Mouse (Mus musculus): Measurements from ENCODE around the gene Zfp978. TPM values are rescaled to one million over a fixed set of nuclear protein-coding genes. Genes with fewer than 3 reads are reported as not detected.
"Not testable (repeated sequence)": the region's sequence is repeated elsewhere in the genome, so short reads cannot be mapped to it uniquely, and the experiment has no call there.

Gene Zfp978
- polyA plus RNA-seq, 1 experiment from 2014 or later = not detected

GRCm38 (mm10) chr4:147430651-147431050 is 69.5 kb downstream of the Zfp978 start:
- Histone ChIP-seq H3K4me3 (replicated peaks; ENCODE audit: low read length) (no peak overlapping the region), H3K27ac (ENCODE audit: low read length) (no peak overlapping the region), H3K9me3 (replicated peaks; ENCODE audit: control insufficient read depth, low read length) (peaks cover 18% of the 10 kb centered on the region), H3K9ac (ENCODE audit: low read length) (no peak overlapping the region), H3K4me1 (ENCODE audit: control insufficient read depth, insufficient read depth, low read length) (no peaks in the 10 kb centered on the region), H3K4me2 (ENCODE audit: low read depth, low read length) (no peak overlapping the region), H3K27me3 (ENCODE audit: control insufficient read depth, insufficient read depth, low read length) (no peaks in the 10 kb centered on the region), H3K36me3 (ENCODE audit: control insufficient read depth, insufficient read depth, low read length) (no peaks in the 10 kb centered on the region)
- ATAC-seq (ENCODE audit: insufficient read depth, low FRiP score) = no peak

GRCm38 (mm10) chr4:147431696-147432442 is 70.8 kb downstream of the Zfp978 start:
- H3K27me3 ChIP-seq (ENCODE audit: control insufficient read depth, insufficient read depth, low read length) = not testable (repeated sequence)

DNA sequence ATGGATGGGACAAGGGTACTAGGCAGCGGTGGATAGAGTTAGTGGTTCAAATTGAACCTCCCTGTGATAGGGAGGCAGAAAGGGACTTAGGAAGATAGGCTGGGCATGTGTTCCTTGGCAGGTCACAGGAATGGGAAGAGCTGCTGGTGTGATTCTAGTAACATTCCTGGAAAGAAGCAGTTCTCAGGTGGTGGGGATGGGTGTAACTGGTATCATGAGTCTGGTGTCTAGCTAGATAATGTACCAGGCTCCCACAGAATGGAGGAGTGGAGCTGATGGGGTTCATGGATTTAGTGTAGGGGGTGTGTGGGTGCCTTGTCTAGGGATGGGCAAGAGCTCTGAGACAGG is 71.3 kb downstream of the Zfp978 start:
- Histone ChIP-seq H3K9me3 (replicated peaks; ENCODE audit: control insufficient read depth, low read length) (peaks cover 21% of the 10 kb centered on the region), H3K4me1 (ENCODE audit: control insufficient read depth, insufficient read depth, low read length) (no peaks in the 10 kb centered on the region), H3K4me2 (ENCODE audit: low read depth, low read length) (no peak overlapping the region), H3K4me3 (replicated peaks; ENCODE audit: low read length) (no peak overlapping the region), H3K36me3 (ENCODE audit: control insufficient read depth, insufficient read depth, low read length) (no peaks in the 10 kb centered on the region), H3K27ac (ENCODE audit: low read length) (no peak overlapping the region), H3K9ac (ENCODE audit: low read length) (no peak overlapping the region), H3K27me3 (ENCODE audit: control insufficient read depth, insufficient read depth, low read length) (no peaks in the 10 kb centered on the region)
- ATAC-seq (ENCODE audit: insufficient read depth, low FRiP score) = peak; percentile 27; the same call in 1 of the 2 replicates
- WGBS = 92% methylated on average over 1 of the region's 1 CpGs

More at GRCm38 (mm10) chr4:147431696-147432442, 70.8 kb downstream of the Zfp978 start:
- 67% methylated on average over 3 of the region's 3 CpGs for WGBS
- H3K9ac ChIP-seq (ENCODE audit: low read length); H3K4me1 ChIP-seq (ENCODE audit: control insufficient read depth, insufficient read depth, low read length); H3K4me2 ChIP-seq (ENCODE audit: low read depth, low read length); H3K4me3 ChIP-seq (replicated peaks; ENCODE audit: low read length); H3K27ac ChIP-seq (ENCODE audit: low read length); H3K36me3 ChIP-seq (ENCODE audit: control insufficient read depth, insufficient read depth, low read length): not testable (repeated sequence)
- ATAC-seq (ENCODE audit: insufficient read depth, low FRiP score) = peak; percentile 31
- peaks cover 20% of the 10 kb centered on the region for H3K9me3 ChIP-seq (replicated peaks; ENCODE audit: control insufficient read depth, low read length)

DNA sequence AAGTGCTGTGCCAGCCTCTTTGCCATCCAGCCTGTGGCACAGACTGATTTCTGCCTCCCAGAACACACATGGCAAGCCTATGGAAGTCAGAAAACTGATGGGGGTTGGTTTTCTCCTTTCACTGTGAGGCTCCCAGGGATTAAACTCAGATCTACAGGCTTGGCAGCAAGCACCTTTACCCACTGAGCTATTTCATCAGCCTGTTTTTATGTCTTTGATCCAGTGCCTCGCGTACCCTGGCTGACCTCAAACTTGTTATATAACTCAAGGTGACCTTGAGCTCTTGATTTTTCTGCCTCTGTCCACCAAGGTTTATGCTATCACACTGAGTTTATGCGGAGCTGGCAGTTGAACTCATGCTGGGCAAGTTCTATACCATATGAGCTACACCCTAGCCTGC is 71.9 kb downstream of the Zfp978 start:
- Histone ChIP-seq H3K36me3 (ENCODE audit: control insufficient read depth, insufficient read depth, low read length) (no peaks in the 10 kb centered on the region), H3K27me3 (ENCODE audit: control insufficient read depth, insufficient read depth, low read length) (no peaks in the 10 kb centered on the region), H3K4me2 (ENCODE audit: low read depth, low read length) (no peak overlapping the region), H3K27ac (ENCODE audit: low read length) (no peak overlapping the region), H3K4me3 (replicated peaks; ENCODE audit: low read length) (no peak overlapping the region), H3K9ac (ENCODE audit: low read length) (no peak overlapping the region), H3K4me1 (ENCODE audit: control insufficient read depth, insufficient read depth, low read length) (no peaks in the 10 kb centered on the region), H3K9me3 (replicated peaks; ENCODE audit: control insufficient read depth, low read length) (peaks cover 21% of the 10 kb centered on the region)
- ATAC-seq (ENCODE audit: insufficient read depth, low FRiP score) = peak; percentile 15; the same call in 1 of the 2 replicates
- WGBS = 37% methylated on average over 3 of the region's 3 CpGs

DNA sequence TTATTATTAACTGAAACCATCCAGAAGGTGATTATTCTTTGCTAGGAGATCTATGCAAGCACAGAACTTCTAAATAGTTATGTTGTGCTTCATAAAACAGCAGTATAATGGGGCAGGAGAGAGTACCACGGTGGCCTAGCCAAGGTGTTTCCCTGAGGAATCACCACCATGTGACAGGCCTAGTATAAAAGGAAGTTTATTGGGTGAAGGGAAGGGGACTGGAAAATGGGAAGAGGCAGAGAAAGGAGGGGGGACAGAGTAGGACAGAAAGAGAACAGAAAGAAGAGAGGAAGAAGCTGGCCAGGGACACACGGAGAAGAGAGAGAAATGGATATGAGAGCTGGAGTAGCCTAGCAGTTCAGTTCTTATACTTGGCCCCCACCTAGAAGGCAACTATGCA is 72.8 kb downstream of the Zfp978 start:
- no peak overlapping the region for H3K4me2 ChIP-seq (ENCODE audit: low read depth, low read length)
- H3K36me3 ChIP-seq (ENCODE audit: control insufficient read depth, insufficient read depth, low read length) = no peaks in the 10 kb centered on the region
- H3K9ac ChIP-seq (ENCODE audit: low read length) = no peak overlapping the region
- peaks cover 21% of the 10 kb centered on the region for H3K9me3 ChIP-seq (replicated peaks; ENCODE audit: control insufficient read depth, low read length)
- ATAC-seq (ENCODE audit: insufficient read depth, low FRiP score) = peak; percentile 12; the same call in 1 of the 2 replicates
- WGBS = 44% methylated on average over 2 of the region's 2 CpGs
- H3K4me3 ChIP-seq (replicated peaks; ENCODE audit: low read length) = no peak overlapping the region
- H3K4me1 ChIP-seq (ENCODE audit: control insufficient read depth, insufficient read depth, low read length) = no peaks in the 10 kb centered on the region
- no peaks in the 10 kb centered on the region for H3K27me3 ChIP-seq (ENCODE audit: control insufficient read depth, insufficient read depth, low read length)
- no peak overlapping the region for H3K27ac ChIP-seq (ENCODE audit: low read length)

Other genes starting within 250 kb of the Zfp978 start
- gene Zfp991, start 229.3 kb upstream of the Zfp978 start, polyA plus RNA-seq (2015; fragmentation: Nextera tagmentation; extraction: Ambion mirVana) = 5.2 and 6.7 TPM in 2 replicates
- 0.18 TPM in 1 of 2 replicates, not detected in the other for gene Zfp988, start 55.6 kb upstream of the Zfp978 start, polyA plus RNA-seq (2015; fragmentation: Nextera tagmentation; extraction: Ambion mirVana)
- 3.9 and 4.8 TPM in 2 replicates for gene Zfp982, start 131.1 kb downstream of the Zfp978 start, polyA plus RNA-seq (2015; fragmentation: Nextera tagmentation; extraction: Ambion mirVana)
- 0.20 and 0.25 TPM in 2 replicates for gene Gm16503, start 178.9 kb downstream of the Zfp978 start, polyA plus RNA-seq (2015; fragmentation: Nextera tagmentation; extraction: Ambion mirVana)
- gene Zfp985, start 192.0 kb downstream of the Zfp978 start, polyA plus RNA-seq (2015; fragmentation: Nextera tagmentation; extraction: Ambion mirVana) = 0.19 and 0.32 TPM in 2 replicates